Mouse (Mus musculus) E14TG2a.4 (cell line): ENCODE measurements around the gene Nek8.

Experiments used
- CTCF ChIP-seq: conservative IDR thresholded peaks from 2 replicates; pipeline ENCODE4 v1.5.1; 2014; ENCODE audit warnings: low read length
- NANOG ChIP-seq: IDR thresholded peaks from 2 replicates; pipeline ENCODE4 v1.6.1; 2014; ENCODE audit warnings: borderline replicate concordance, low read length, mixed read lengths

GRCm38 (mm10) chr11:78126739-78127138, 49.7 kb downstream of the Nek8 start:
- TF ChIP-seq CTCF = no peak
- TF ChIP-seq NANOG = no peak
